ENCODE assay signal across 23 mouse cellular contexts in the genomic region with DNA sequence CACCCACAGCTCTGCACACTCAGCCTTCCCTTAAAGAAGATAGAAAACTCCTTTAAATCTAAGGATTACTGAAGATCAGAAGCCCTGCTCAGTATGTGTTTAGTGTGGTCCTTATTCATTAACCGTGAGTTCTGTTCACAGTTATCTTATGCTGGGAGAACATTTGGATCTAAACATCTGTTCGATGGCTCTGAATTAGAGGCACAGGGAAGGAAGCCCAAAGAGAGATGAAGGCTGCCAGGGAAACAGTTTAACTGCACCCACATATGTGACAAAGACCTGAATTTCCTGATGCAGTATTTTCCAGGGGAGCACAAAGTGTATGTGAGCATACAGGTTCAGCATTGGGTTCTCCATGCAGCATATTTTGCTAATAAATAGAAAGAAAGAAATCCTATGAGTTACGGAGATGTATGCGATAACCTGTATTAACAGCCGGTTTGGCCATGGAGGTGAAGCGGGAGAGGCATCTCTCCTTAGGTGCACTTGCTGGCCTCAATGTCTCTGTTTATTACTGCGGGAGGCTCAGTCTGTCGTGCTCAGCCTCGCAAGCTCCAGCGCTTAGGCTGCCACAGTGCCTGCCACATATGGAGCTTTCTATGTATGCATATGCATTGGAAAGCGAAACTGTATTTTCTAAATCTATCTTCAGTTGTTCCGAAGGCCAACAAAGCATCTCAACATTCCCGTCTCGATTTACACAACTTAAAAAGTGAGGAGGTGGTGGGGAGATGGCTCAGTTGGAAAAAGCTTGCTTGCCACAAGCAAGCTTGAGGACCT. TPM values are rescaled to one million over a fixed set of nuclear protein-coding genes. Genes with fewer than 3 reads are reported as not detected.
DNase-seq lines count a peak whose midpoint lies in the region; ATAC-seq and TF ChIP-seq lines count a peak whose summit lies in the region.
"Had no signal": no experiment of that assay in that cellular context is flagged by ENCODE, and none has a peak within 500 bp of the region (broad histone marks: within the 10 kb centered on the region; RNA-seq: fewer than 3 reads in every experiment).

No protein-coding gene starts in this region.

- DNase-seq in frontal cortex, postnatal 14 days (ENCODE audit: low spot score in 2 of 2): no peak
- DNase-seq in layer of hippocampus, adult 2 months (ENCODE audit: low spot score in 2 of 2): peak in 1 of 2 experiments; percentile 41
- no peak for DNase-seq in layer of hippocampus, postnatal 10 days (ENCODE audit: low spot score in 2 of 2)
- DNase-seq in left cerebral cortex, postnatal 36 days (ENCODE audit: low spot score in 2 of 2): peak; percentile 24 to 41
- no peak for DNase-seq in left cerebral cortex, adult 11 months (ENCODE audit: low spot score)
- peak; percentile 25 for DNase-seq in layer of hippocampus, adult 9-11 months
- DNase-seq: adrenal gland, postnatal 14 days; cerebellum, adult 18-20 months; cerebellum, adult 9-11 months; cerebellum, postnatal 36 days; gastrocnemius, postnatal 10 days; heart, adult 2 months had no signal

- intact Hi-C loops in left cerebral cortex, postnatal 36 days (cut with DNase I): no loop called here

- no peak overlapping the region for H3K4me3 ChIP-seq in layer of hippocampus, adult 2 months
- H3K4me3 ChIP-seq: embryonic facial prominence, embryonic 13.5 days; heart, adult 2 months; heart, embryonic 12.5 days; hindbrain, embryonic 10.5 days had no signal

- TF ChIP-seq CTCF in layer of hippocampus, adult 2 months (conservative IDR thresholded peaks at IDR 0.05): no peak

- 0 out of 2 replicates have a peak overlapping the region, but pooled peaks have one; percentile 21 for H3K27ac ChIP-seq in layer of hippocampus, adult 2 months
- H3K27ac ChIP-seq: embryonic facial prominence, embryonic 13.5 days; heart, adult 2 months; hindbrain, embryonic 10.5 days; hindbrain, embryonic 14.5 days had no signal

- peak; percentile 92 for ATAC-seq in frontal cortex, adult (ENCODE audit: low TSS enrichment)
- ATAC-seq: activated CD4-positive, CD25-positive, alpha-beta regulatory T cell, adult 4 months; forebrain, embryonic 14.5 days; Patski had no signal

RNA-seq across cellular contexts. Expression of gene Tmem215, which starts 46.8 kb away (rescaled TPM):
- 10 to 100 TPM in 1 of 2 experiments, 1 to 10 TPM in 1; 5.9 to 10.1 TPM for total RNA-seq in layer of hippocampus, adult 2 months (2021)
- total RNA-seq in layer of hippocampus, postnatal 10 days (2021): 1 to 10 TPM; 7.7 to 7.9 TPM
- 10 to 100 TPM; 20.5 to 22.0 TPM for total RNA-seq in left cerebral cortex, postnatal 36 days (2021)
- total RNA-seq: adrenal gland, adult 18-20 months; CH12.LX; gastrocnemius, postnatal 10 days; heart, postnatal 25 days had no signal

Comparison
In these comparisons a context has a peak if more than half of its experiments do, and no peak if none do; other contexts are left out.
1. DNase-seq: peak in left cerebral cortex, postnatal 36 days (2 of 2) and layer of hippocampus, adult 9-11 months (single experiment); none in frontal cortex, postnatal 14 days (0 of 2), layer of hippocampus, postnatal 10 days (0 of 2) and left cerebral cortex, adult 11 months (single experiment).